16 mouse cellular contexts compared by ENCODE assay signal in genomic region chr10:108782817-108783216, GRCm38 (mm10).
"Had no signal": no experiment of that assay in that cellular context is flagged by ENCODE, and none has a peak within 500 bp of the region (broad histone marks: within the 10 kb centered on the region; RNA-seq: fewer than 3 reads in every experiment).

No protein-coding gene starts in this region.

- H3K4me1 ChIP-seq: limb, embryonic 15.5 days; liver, embryonic 12.5 days; midbrain, embryonic 10.5 days; stomach, embryonic 15.5 days had no signal

- H3K36me3 ChIP-seq: limb, embryonic 15.5 days; liver, embryonic 12.5 days; midbrain, embryonic 10.5 days; neural tube, embryonic 13.5 days; stomach, embryonic 15.5 days had no signal

- H3K4me2 ChIP-seq: limb, embryonic 15.5 days; liver, embryonic 12.5 days; lung, embryonic 14.5 days; neural tube, embryonic 13.5 days; stomach, embryonic 15.5 days had no signal

- H3K4me3 ChIP-seq: limb, embryonic 15.5 days; liver, embryonic 12.5 days; midbrain, embryonic 10.5 days; neural tube, embryonic 13.5 days; stomach, embryonic 15.5 days had no signal

- H3K9me3 ChIP-seq: limb, embryonic 15.5 days; liver, embryonic 12.5 days; midbrain, embryonic 10.5 days; neural tube, embryonic 13.5 days; stomach, embryonic 15.5 days had no signal

- DNase-seq: kidney, postnatal 36 days; lung, embryonic 14.5 days; lung, postnatal 10 days; lung, postnatal 4 days; midbrain, embryonic 14.5 days; retina, postnatal 1 day; right cerebral cortex, postnatal 4 days; spleen, adult 18-20 months; thymus, adult 2 months; thymus, postnatal 25 days had no signal

- H3K27ac ChIP-seq: kidney, postnatal 0 days; limb, embryonic 15.5 days; liver, embryonic 12.5 days; midbrain, embryonic 10.5 days; neural tube, embryonic 13.5 days; stomach, embryonic 15.5 days had no signal

- H3K9ac ChIP-seq: limb, embryonic 15.5 days; liver, embryonic 12.5 days; lung, embryonic 14.5 days; neural tube, embryonic 13.5 days; stomach, embryonic 15.5 days had no signal

- ATAC-seq: liver, embryonic 12.5 days had no signal

- H3K27me3 ChIP-seq: limb, embryonic 15.5 days; liver, embryonic 12.5 days; neural tube, embryonic 13.5 days; stomach, embryonic 15.5 days had no signal
